Mouse (Mus musculus) midbrain, embryonic 14.5 days (tissue): ENCODE measurements at regions not wholly inside any gene's neighbourhood (a gene's known extent, or its start where the extent isn't known, plus 50 kb on each side); places are given as distances from the start of the nearest gene placed in this dataset.

ENCODE experiments used
- ATAC-seq: fragments of 200-750 bp; cut with Nextera tagmentation; 2 replicates; pipeline ENCODE4 v1.8.0; 2017; ENCODE audit warnings: moderate number of reproducible peaks, moderate library complexity; ENCODE audit not compliant: low FRiP score, low TSS enrichment
- DNase-seq: peaks from one replicate; pipeline ENCODE4 v3.0.0-alpha.2; 2015
- H3K27ac ChIP-seq: fragments of 300-500 bp; sonication (generic); replicated peaks from 2 replicates; pipeline ENCODE4 v1.5.1; 2014; ENCODE audit warnings: mild to moderate bottlenecking, low read depth, low read length, moderate library complexity
- H3K27me3 ChIP-seq: fragments of 300-500 bp; sonication (generic); 2 replicates; pipeline ENCODE4 v1.6.1; 2014; ENCODE audit warnings: low read length, control low read depth, mixed read lengths; ENCODE audit not compliant: control insufficient read depth, insufficient read depth
- H3K36me3 ChIP-seq: fragments of 300-500 bp; sonication (generic); 2 replicates; pipeline ENCODE4 v1.6.1; 2014; ENCODE audit warnings: low read length, control low read depth; ENCODE audit not compliant: control insufficient read depth, insufficient read depth
- H3K4me1 ChIP-seq: fragments of 300-500 bp; sonication (generic); 2 replicates; pipeline ENCODE4 v1.6.1; 2014; ENCODE audit warnings: mild to moderate bottlenecking, antibody characterized with exemption, low read length, control low read depth; ENCODE audit not compliant: control insufficient read depth, insufficient read depth
- H3K4me2 ChIP-seq: fragments of 300-500 bp; sonication (generic); 2 replicates; pipeline ENCODE4 v1.6.1; 2014; ENCODE audit warnings: mild to moderate bottlenecking, low read length, moderate library complexity
- H3K4me3 ChIP-seq: fragments of 300-500 bp; sonication (generic); replicated peaks from 2 replicates; pipeline ENCODE4 v1.5.1; 2014; ENCODE audit warnings: low read depth, low read length
- H3K9ac ChIP-seq: fragments of 300-500 bp; sonication (generic); replicated peaks from 2 replicates; pipeline ENCODE4 v1.6.1; 2014; ENCODE audit warnings: mild to moderate bottlenecking, low read length, moderate library complexity
- H3K9me3 ChIP-seq: fragments of 300-500 bp; sonication (generic); 2 replicates; pipeline ENCODE4 v1.6.1; 2016; ENCODE audit warnings: low read length, control low read depth, mixed read lengths; ENCODE audit not compliant: control insufficient read depth
- WGBS: fragments of 180-500 bp; shearing (Covaris S2); extraction: QIAGEN DNeasy Blood & Tissue Kit; methylation state at CpG from one replicate; pipeline ENCODE4 v1.1.7; 2014; 5-methylcytosine and 5-hydroxymethylcytosine counted together

GRCm38 (mm10) chr7:136047364-136047945 is 331.3 kb upstream of the Mki67 start:
- peak overlapping the region; percentile 82 for H3K27ac ChIP-seq
- no peak overlapping the region for H3K9ac ChIP-seq
- no peaks in the 10 kb centered on the region for H3K36me3 ChIP-seq
- no peak overlapping the region for H3K4me3 ChIP-seq
- WGBS, result 2% methylated on average over 7 of the region's 7 CpGs
- ATAC-seq (peak; percentile 59; the same call in 1 of the 2 replicates), DNase-seq (peak; percentile 67)
- no peaks in the 10 kb centered on the region for H3K27me3 ChIP-seq
- H3K9me3 ChIP-seq, result no peaks in the 10 kb centered on the region
- H3K4me2 ChIP-seq, result peak overlapping the region; percentile 17; the same call in 1 of the 2 replicates
- H3K4me1 ChIP-seq, result peaks cover 32% of the 10 kb centered on the region

DNA sequence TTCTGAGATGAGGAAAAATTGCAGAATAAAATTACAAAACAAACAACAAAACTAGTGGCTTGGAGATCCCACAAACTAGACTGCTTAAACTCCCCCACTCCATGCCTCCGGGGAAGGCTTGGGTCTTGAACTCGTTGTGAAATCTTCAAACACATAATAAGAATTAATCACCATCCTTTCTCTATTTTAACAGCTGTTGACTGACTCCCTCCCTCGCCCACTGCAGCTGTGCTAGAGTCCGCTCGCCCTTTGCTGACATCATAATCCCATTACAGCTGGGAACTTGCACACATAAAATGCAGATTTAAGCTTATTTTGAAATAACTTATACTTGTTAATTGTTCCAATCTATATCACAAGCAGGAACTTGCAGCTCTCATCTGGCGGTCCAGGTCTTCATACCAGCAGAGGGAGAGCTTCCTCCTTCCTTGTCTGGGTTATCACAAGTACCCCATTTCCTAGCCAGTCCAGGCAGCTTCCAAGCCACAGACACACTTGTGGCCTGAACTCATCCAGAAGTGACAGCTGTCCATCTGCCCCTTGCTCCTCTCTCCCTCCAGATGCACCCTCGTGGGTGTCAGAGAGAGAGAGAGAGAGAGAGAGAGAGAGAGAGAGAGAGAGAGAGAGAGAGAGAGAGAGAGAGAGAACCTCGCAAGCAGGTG is 332.9 kb upstream of the Mki67 start:
- no peak for DNase-seq
- WGBS, result 40% methylated on average over 8 of the region's 8 CpGs
- H3K27ac ChIP-seq, result no peak overlapping the region
- ATAC-seq, result no peak
- H3K27me3 ChIP-seq, result no peaks in the 10 kb centered on the region
- H3K9me3 ChIP-seq, result no peaks in the 10 kb centered on the region
- H3K4me3 ChIP-seq, result no peak overlapping the region
- peaks cover 32% of the 10 kb centered on the region for H3K4me1 ChIP-seq
- H3K9ac ChIP-seq, result no peak overlapping the region
- H3K36me3 ChIP-seq, result no peaks in the 10 kb centered on the region
- no peak overlapping the region for H3K4me2 ChIP-seq

DNA sequence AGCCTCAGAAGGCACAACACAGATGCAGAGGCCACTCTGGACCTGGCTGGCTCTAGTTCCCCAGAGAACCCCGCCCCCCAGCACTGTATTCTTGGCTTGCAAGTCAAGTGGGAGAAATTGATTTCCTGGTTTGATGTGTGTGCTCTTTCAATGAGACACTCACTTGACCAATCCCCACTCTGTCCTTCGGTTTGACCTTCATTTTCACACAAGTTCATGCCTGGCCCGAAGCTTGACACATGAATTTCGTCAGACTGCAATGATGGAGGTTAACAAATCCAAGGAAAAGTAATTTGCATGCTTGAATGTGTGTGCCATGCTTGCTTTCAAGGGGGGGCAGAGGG is 333.4 kb upstream of the Mki67 start:
- Histone ChIP-seq H3K4me3 (no peak overlapping the region), H3K4me1 (peaks cover 32% of the 10 kb centered on the region), H3K36me3 (no peaks in the 10 kb centered on the region), H3K27ac (no peak overlapping the region), H3K4me2 (no peak overlapping the region), H3K27me3 (no peaks in the 10 kb centered on the region), H3K9me3 (no peaks in the 10 kb centered on the region), H3K9ac (no peak overlapping the region)
- ATAC-seq, result no peak
- 56% methylated on average over 4 of the region's 4 CpGs for WGBS
- DNase-seq, result no peak

DNA sequence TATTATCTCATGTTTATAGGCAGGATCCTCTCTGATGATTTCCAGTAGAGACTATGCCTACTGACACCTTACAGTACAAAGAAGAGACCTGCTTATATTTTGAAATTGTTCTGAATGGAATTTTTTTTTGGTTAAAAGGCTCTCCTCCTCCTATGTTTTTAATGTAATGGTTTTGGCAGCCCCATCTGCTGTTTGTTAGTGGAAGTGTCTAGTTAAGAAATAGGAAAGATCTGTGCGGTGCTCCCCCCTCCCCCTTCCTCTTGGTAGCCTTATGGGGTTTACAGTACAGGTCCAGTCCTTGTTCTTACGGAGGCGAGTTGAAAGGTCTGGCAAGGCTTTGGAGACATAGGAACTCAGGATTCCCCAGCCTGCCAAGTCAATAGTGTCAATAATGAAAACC is 334.0 kb upstream of the Mki67 start:
- Histone ChIP-seq H3K27me3 (no peaks in the 10 kb centered on the region), H3K9me3 (no peaks in the 10 kb centered on the region), H3K36me3 (no peaks in the 10 kb centered on the region), H3K4me2 (no peak overlapping the region), H3K4me1 (peaks cover 32% of the 10 kb centered on the region), H3K4me3 (no peak overlapping the region), H3K9ac (no peak overlapping the region), H3K27ac (no peak overlapping the region)
- 67% methylated on average over 3 of the region's 3 CpGs for WGBS
- ATAC-seq (no peak), DNase-seq (peak; percentile 58)

DNA sequence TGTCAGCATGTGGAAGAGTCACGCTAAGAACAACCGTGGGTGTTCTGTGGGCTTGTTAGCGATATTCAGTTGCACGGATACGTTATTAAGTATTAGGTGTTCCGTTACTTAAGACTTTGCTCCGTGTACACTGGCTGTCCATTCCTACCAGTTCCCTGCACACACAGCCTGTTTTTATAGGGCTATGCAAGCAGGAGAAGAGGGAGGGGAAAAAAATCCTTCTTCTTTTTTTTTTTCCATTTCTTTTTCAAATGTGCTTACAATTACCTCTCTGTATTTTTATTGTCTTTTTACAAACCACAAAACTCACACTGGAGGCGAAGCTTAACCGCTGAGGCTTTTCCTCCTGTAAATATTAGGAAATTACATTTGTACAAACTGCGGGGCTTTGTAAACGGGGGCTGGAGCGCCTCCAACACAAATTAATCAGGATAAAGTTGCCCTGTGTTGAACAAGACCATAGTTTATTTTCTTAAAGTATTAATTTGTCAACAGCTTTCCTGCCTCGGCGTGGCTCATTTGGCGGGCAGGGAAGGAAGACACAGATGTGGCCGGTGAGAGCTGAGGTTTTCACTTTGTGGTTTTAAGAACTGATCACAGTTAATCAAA is 340.8 kb upstream of the Mki67 start:
- H3K4me1 ChIP-seq, result peaks cover 14% of the 10 kb centered on the region
- no peaks in the 10 kb centered on the region for H3K27me3 ChIP-seq
- 73% methylated on average over 16 of the region's 16 CpGs for WGBS
- H3K36me3 ChIP-seq, result no peaks in the 10 kb centered on the region
- ATAC-seq (no peak), DNase-seq (no peak)
- no peak overlapping the region for H3K4me2 ChIP-seq
- no peak overlapping the region for H3K9ac ChIP-seq
- H3K9me3 ChIP-seq, result no peaks in the 10 kb centered on the region
- no peak overlapping the region for H3K27ac ChIP-seq
- H3K4me3 ChIP-seq, result no peak overlapping the region

GRCm38 (mm10) chr7:136058319-136058718 is 342.2 kb upstream of the Mki67 start:
- H3K4me1 ChIP-seq, result peaks cover 14% of the 10 kb centered on the region
- no peaks in the 10 kb centered on the region for H3K36me3 ChIP-seq
- no peak overlapping the region for H3K4me3 ChIP-seq
- 65% methylated on average over 5 of the region's 5 CpGs for WGBS
- H3K9ac ChIP-seq, result no peak overlapping the region
- 0 out of 2 replicates have a peak overlapping the region, but pooled peaks have one; percentile 28 for H3K27ac ChIP-seq
- no peaks in the 10 kb centered on the region for H3K27me3 ChIP-seq
- H3K9me3 ChIP-seq, result no peaks in the 10 kb centered on the region
- no peak overlapping the region for H3K4me2 ChIP-seq
- DNase-seq (no peak), ATAC-seq (no peak)

DNA sequence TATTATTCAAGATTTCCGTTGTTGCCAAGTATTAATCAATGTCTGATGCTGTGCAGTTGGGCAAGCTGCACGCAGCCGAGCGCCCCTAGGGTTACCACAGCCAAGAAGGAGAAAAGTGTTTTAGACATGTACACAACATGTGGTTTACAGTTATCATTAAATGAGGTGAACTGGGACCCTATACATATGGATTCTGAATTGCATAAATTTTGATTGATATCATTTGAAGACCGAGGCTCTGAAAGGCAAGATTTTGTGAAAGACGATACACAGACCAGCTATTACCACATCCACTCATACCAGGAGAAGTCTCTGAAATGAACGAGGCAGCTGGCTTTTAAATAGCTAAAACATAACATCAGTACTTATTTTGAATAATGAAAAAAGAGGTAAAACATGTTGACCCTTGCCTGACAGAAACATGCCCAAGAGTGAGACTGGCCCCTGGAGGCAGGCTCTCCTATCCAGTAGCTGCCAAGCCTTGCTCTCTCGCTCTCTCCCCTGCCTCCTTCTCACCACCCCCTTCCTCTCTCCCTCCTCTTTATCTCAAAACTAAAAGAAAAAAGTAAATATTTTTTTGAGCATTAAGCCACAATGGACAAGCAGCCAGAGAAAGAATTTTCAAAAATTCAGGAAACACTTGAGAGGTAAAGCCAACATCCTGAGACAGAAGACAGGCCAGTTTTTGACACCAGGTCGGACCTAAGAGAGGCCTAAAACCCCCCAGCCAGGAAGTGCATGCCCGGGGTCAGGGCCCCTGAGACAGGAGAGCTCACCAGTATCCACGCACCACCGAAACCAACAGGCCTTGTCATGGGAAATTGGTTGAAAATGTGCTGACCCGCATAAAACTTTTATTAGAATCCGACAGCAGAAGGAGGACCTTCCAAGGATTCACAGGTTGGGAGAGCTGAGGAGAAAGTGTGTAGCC is 342.9 kb upstream of the Mki67 start:
- WGBS, result 61% methylated on average over 14 of the region's 14 CpGs

DNA sequence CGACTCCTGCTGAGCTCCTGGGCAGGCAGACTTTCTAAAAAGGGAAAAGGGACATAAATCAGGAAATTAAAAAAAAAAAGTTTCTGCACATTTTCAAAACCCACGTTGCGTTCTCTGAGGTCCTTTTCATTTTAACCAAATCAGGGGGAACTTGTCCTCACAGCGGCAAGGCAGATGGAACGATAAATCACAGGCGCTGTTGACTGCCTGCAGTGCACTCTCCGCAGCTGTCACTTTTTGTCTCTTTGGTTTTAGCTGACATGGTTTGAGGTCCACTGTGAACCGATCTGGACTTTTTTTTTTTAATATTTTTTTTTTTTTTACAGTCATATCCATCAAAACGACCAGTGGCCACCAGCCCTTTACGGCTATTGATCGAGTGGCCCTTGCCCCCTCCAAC is 343.7 kb upstream of the Mki67 start:
- no peak overlapping the region for H3K9ac ChIP-seq
- H3K4me3 ChIP-seq, result no peak overlapping the region
- ATAC-seq, result no peak
- H3K36me3 ChIP-seq, result no peaks in the 10 kb centered on the region
- H3K4me2 ChIP-seq, result no peak overlapping the region
- H3K4me1 ChIP-seq, result peaks cover 14% of the 10 kb centered on the region
- peak; percentile 55 for DNase-seq
- no peaks in the 10 kb centered on the region for H3K9me3 ChIP-seq
- no peak overlapping the region for H3K27ac ChIP-seq
- 28% methylated on average over 11 of the region's 11 CpGs for WGBS
- no peaks in the 10 kb centered on the region for H3K27me3 ChIP-seq

More for the DNA sequence above, 342.9 kb upstream of the Mki67 start:
- Histone ChIP-seq H3K27me3 (no peaks in the 10 kb centered on the region), H3K4me1 (peaks cover 14% of the 10 kb centered on the region), H3K27ac (peak overlapping the region; percentile 52; the same call in 1 of the 2 replicates), H3K4me2 (no peak overlapping the region), H3K9me3 (no peaks in the 10 kb centered on the region), H3K4me3 (no peak overlapping the region), H3K9ac (no peak overlapping the region), H3K36me3 (no peaks in the 10 kb centered on the region)
- ATAC-seq, result no peak
- DNase-seq, result no peak
